Mouse (Mus musculus) heart, postnatal 0 days (tissue): ENCODE results near the gene Hmbs. TPM values are rescaled to one million over a fixed set of nuclear protein-coding genes. Genes with fewer than 3 reads are reported as not detected.

ENCODE experiments used
- ATAC-seq: fragments of 200-750 bp; cut with Nextera tagmentation; 2 replicates; pipeline ENCODE4 v1.8.0; 2017; ENCODE audit warnings: low read depth, moderate number of reproducible peaks, moderate library complexity; ENCODE audit not compliant: insufficient read depth
- DNase-seq: peaks from one replicate; pipeline ENCODE4 v3.0.0-alpha.2; 2016; ENCODE audit warnings: low spot score
- H3K27ac ChIP-seq: fragments of 300-500 bp; sonication (generic); 2 replicates; pipeline ENCODE4 v1.5.1; 2014; ENCODE audit warnings: low read depth, mild to moderate bottlenecking
- H3K27me3 ChIP-seq: fragments of 300-500 bp; sonication (generic); 2 replicates; pipeline ENCODE4 v1.6.1; 2014; ENCODE audit warnings: low read length, mixed read lengths; ENCODE audit not compliant: control insufficient read depth, insufficient read depth
- H3K36me3 ChIP-seq: fragments of 300-500 bp; sonication (generic); replicated peaks from 2 replicates; pipeline ENCODE4 v1.6.1; 2014; ENCODE audit warnings: low read length, mixed read lengths; ENCODE audit not compliant: control insufficient read depth, insufficient read depth
- H3K4me1 ChIP-seq: fragments of 300-500 bp; sonication (generic); 2 replicates; pipeline ENCODE4 v1.6.1; 2014; ENCODE audit warnings: antibody characterized with exemption; ENCODE audit not compliant: control insufficient read depth, insufficient read depth
- H3K4me2 ChIP-seq: fragments of 300-500 bp; sonication (generic); 2 replicates; pipeline ENCODE4 v1.6.1; 2014; ENCODE audit warnings: low read depth, mild to moderate bottlenecking, low read length, moderate library complexity
- H3K4me3 ChIP-seq: fragments of 300-500 bp; sonication (generic); 2 replicates; pipeline ENCODE4 v1.5.1; 2014; ENCODE audit warnings: low read depth, low read length
- H3K9ac ChIP-seq: fragments of 300-500 bp; sonication (generic); replicated peaks from 2 replicates; pipeline ENCODE4 v1.6.1; 2014; ENCODE audit warnings: low read depth, low read length, mixed read lengths
- H3K9me3 ChIP-seq: fragments of 300-500 bp; sonication (generic); replicated peaks from 2 replicates; pipeline ENCODE4 v1.6.1; 2016; ENCODE audit warnings: low read length; ENCODE audit not compliant: control insufficient read depth
- CTCF ChIP-seq: IDR thresholded peaks from 2 replicates; pipeline ENCODE4 v1.5.1; 2016; ENCODE audit warnings: antibody characterized with exemption, control low read depth, low read depth
- EP300 ChIP-seq: IDR thresholded peaks from 2 replicates; pipeline ENCODE4 v1.6.1; 2016; ENCODE audit warnings: antibody characterized with exemption, low read depth
- WGBS: fragments of 180-500 bp; shearing (Covaris S2); extraction: QIAGEN DNeasy Blood & Tissue Kit; methylation state at CpG from one replicate; pipeline ENCODE4 v1.1.7; 2014; 5-methylcytosine and 5-hydroxymethylcytosine counted together
- microRNA-seq: library from miRNA; unstranded; fragments of <30 nt; microRNA quantifications from one replicate; pipeline ENCODE4, GENCODE M21; 2016
- polyA plus RNA-seq: library from polyadenylated mRNA; unstranded; fragments of >200 nt; fragmentation: Nextera tagmentation; extraction: Ambion mirVana; gene quantifications from 2 replicates; pipeline ENCODE4 v1.2.1, GENCODE M21; 2015
- total RNA-seq: library from RNA; depleted of rRNA; stranded (reverse); fragments of >200 nt; gene quantifications from 2 replicates; pipeline ENCODE4 v1.2.3, GENCODE M21; 2014; ENCODE audit warnings: low replicate concordance; rRNA removed

Hmbs gene
- total and polyA plus RNA-seq, 2 experiments from 2014 or later = 81.3 to 96.3 TPM

- Histone ChIP-seq H3K9me3 (no peaks in the 10 kb centered on the region), H3K4me3 (no peak overlapping the region), H3K27ac (no peak overlapping the region), H3K4me2 (no peak overlapping the region), H3K4me1 (peaks cover 17% of the 10 kb centered on the region), H3K9ac (no peak overlapping the region), H3K36me3 (peaks cover 63% of the 10 kb centered on the region), H3K27me3 (peaks cover 11% of the 10 kb centered on the region; the same call in 1 of the 2 replicates)
- peak; percentile 31 for DNase-seq
- 68% methylated on average over 3 of the region's 3 CpGs for WGBS
- no peak for TF ChIP-seq EP300
- TF ChIP-seq CTCF = peak; percentile 61
- no peak for ATAC-seq
Measured at GRCm38 (mm10) chr9:44292490-44292889, 51.5 kb downstream of the Hmbs start.

DNA sequence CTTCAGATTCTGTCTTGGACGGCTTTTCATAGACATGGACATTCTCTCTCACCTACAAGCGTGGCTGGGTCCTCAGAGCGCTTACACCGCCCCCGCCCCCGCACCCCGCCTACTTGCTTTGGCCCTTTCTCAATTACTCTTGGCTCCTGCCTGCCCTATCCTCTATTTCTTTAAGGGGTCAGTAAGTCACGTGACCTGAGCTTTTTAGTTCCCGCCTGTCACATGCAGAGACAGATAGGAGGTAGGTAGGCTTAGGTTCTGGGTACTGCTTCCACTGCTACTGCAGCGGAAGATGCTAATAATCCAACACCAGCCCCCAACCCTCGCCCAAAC, 55.1 kb downstream of the Hmbs start:
- 11% methylated on average over 11 of the region's 11 CpGs for WGBS
- no peak overlapping the region for H3K27ac ChIP-seq
- peak; percentile 31 for ATAC-seq

GRCm38 (mm10) chr9:44288076-44288958, 55.7 kb downstream of the Hmbs start, which contains the start of gene Abcg4:
Gene Abcg4 (minus strand): TSS chr9:44288615.
- Histone ChIP-seq H3K36me3 (peaks cover 26% of the 10 kb centered on the region), H3K9ac (peak within 1 kb of the TSS; percentile 58), H3K4me3 (peak within 1 kb of the TSS; percentile 52), H3K27me3 (peaks cover 25% of the 10 kb centered on the region; the same call in 1 of the 2 replicates), H3K4me1 (peaks cover 19% of the 10 kb centered on the region), H3K27ac (no peak within 1 kb of the TSS), H3K4me2 (peak within 1 kb of the TSS; percentile 80), H3K9me3 (no peaks in the 10 kb centered on the region)
- under 1% methylated on average over 38 of the region's 38 CpGs for WGBS
- TF ChIP-seq EP300 = no peak
- no peak for TF ChIP-seq CTCF
- peak; percentile 32; the same call in 1 of the 2 replicates for ATAC-seq
- DNase-seq = no peak

More for the DNA sequence above, 55.1 kb downstream of the Hmbs start:
- Histone ChIP-seq H3K9me3 (no peaks in the 10 kb centered on the region), H3K4me3 (peak overlapping the region; percentile 52; the same call in 1 of the 2 replicates), H3K4me1 (peaks cover 19% of the 10 kb centered on the region), H3K36me3 (peaks cover 32% of the 10 kb centered on the region), H3K9ac (0 out of 2 replicates have a peak overlapping the region, but pooled peaks have one; percentile 58), H3K27me3 (peaks cover 25% of the 10 kb centered on the region; the same call in 1 of the 2 replicates), H3K4me2 (peak overlapping the region; percentile 80)
- TF ChIP-seq CTCF (no peak), EP300 (no peak)
- no peak for DNase-seq

- peaks cover 18% of the 10 kb centered on the region; the same call in 1 of the 2 replicates for H3K36me3 ChIP-seq
- H3K27ac ChIP-seq = no peak overlapping the region
- peaks cover 19% of the 10 kb centered on the region for H3K4me1 ChIP-seq
- peak overlapping the region; percentile 80 for H3K4me2 ChIP-seq
- ATAC-seq = 0 out of 2 replicates have a peak, but pooled peaks have one; percentile 19
- H3K27me3 ChIP-seq = peaks cover 25% of the 10 kb centered on the region; the same call in 1 of the 2 replicates
- TF ChIP-seq EP300 (no peak), CTCF (no peak)
- H3K9me3 ChIP-seq = no peaks in the 10 kb centered on the region
- H3K4me3 ChIP-seq = peak overlapping the region; percentile 52
- no peak for DNase-seq
- 1% methylated on average over 47 of the region's 47 CpGs for WGBS
- H3K9ac ChIP-seq = peak overlapping the region; percentile 58
Measured at GRCm38 (mm10) chr9:44287401-44288075, 56.5 kb downstream of the Hmbs start.

- TF ChIP-seq EP300 (no peak), CTCF (no peak)
- peak overlapping the region; percentile 52 for H3K4me3 ChIP-seq
Measured at GRCm38 (mm10) chr9:44287003-44287400, 57.0 kb downstream of the Hmbs start.

More at GRCm38 (mm10) chr9:44287003-44287400, 57.0 kb downstream of the Hmbs start:
- DNase-seq = no peak
- Histone ChIP-seq H3K9me3 (no peaks in the 10 kb centered on the region), H3K36me3 (peaks cover 13% of the 10 kb centered on the region; the same call in 1 of the 2 replicates), H3K9ac (no peak overlapping the region), H3K27ac (no peak overlapping the region), H3K4me2 (peak overlapping the region; percentile 80), H3K27me3 (peaks cover 25% of the 10 kb centered on the region; the same call in 1 of the 2 replicates), H3K4me1 (peaks cover 19% of the 10 kb centered on the region)
- ATAC-seq = 0 out of 2 replicates have a peak, but pooled peaks have one; percentile 2
- 25% methylated on average over 11 of the region's 11 CpGs for WGBS

Small RNAs within 50 kb of the gene (microRNA-seq; reads per million reads assigned to microRNA genes)
- not detected for gene Gm44335

Other genes with a start within 250 kb of the Hmbs start
- gene Mfrp, start 242.5 kb downstream of the Hmbs start, total RNA-seq = not detected in 2 replicates
- not detected in 2 replicates for gene Mfrp, start 242.5 kb downstream of the Hmbs start, polyA plus RNA-seq
- gene C1qtnf5, start 237.0 kb downstream of the Hmbs start, total RNA-seq = 9.0 TPM in 2 replicates
- gene C1qtnf5, start 237.0 kb downstream of the Hmbs start, polyA plus RNA-seq = 4.1 and 4.5 TPM in 2 replicates
- not detected in 2 replicates for gene Gm49380, start 230.7 kb downstream of the Hmbs start, total RNA-seq
- gene Gm49380, start 230.7 kb downstream of the Hmbs start, polyA plus RNA-seq = 0.10 TPM in 1 of 2 replicates, not detected in the other
- 13.0 and 16.6 TPM in 2 replicates for gene Rnf26, start 230.7 kb downstream of the Hmbs start, total RNA-seq
- 13.7 and 14.1 TPM in 2 replicates for gene Rnf26, start 230.7 kb downstream of the Hmbs start, polyA plus RNA-seq
- gene Mcam, start 209.8 kb downstream of the Hmbs start, total RNA-seq = 190 and 209 TPM in 2 replicates
- 47.1 and 54.2 TPM in 2 replicates for gene Mcam, start 209.8 kb downstream of the Hmbs start, polyA plus RNA-seq
- gene Cbl, start 110.2 kb downstream of the Hmbs start, total RNA-seq = 17.6 and 18.6 TPM in 2 replicates
- 4.3 and 5.2 TPM in 2 replicates for gene Cbl, start 110.2 kb downstream of the Hmbs start, polyA plus RNA-seq
- gene Ccdc153, start 103.6 kb downstream of the Hmbs start, total RNA-seq = not detected in 2 replicates
- gene Ccdc153, start 103.6 kb downstream of the Hmbs start, polyA plus RNA-seq = 2.0 TPM in 1 of 2 replicates, not detected in the other
- gene Pdzd3, start 92.8 kb downstream of the Hmbs start, total RNA-seq = not detected in 2 replicates
- 0.07 and 0.10 TPM in 2 replicates for gene Pdzd3, start 92.8 kb downstream of the Hmbs start, polyA plus RNA-seq
- 10.4 and 15.4 TPM in 2 replicates for gene Nlrx1, start 75.6 kb downstream of the Hmbs start, total RNA-seq
- gene Nlrx1, start 75.6 kb downstream of the Hmbs start, polyA plus RNA-seq = 8.9 and 10.2 TPM in 2 replicates
- 1.7 and 2.1 TPM in 2 replicates for gene Abcg4, start 55.6 kb downstream of the Hmbs start, total RNA-seq
- gene Abcg4, start 55.6 kb downstream of the Hmbs start, polyA plus RNA-seq = 0.49 and 0.69 TPM in 2 replicates
- 14.8 and 26.3 TPM in 2 replicates for gene Hinfp, start 38.6 kb downstream of the Hmbs start, total RNA-seq
- 7.6 and 9.4 TPM in 2 replicates for gene Hinfp, start 38.6 kb downstream of the Hmbs start, polyA plus RNA-seq
- gene C2cd2l, start 23.9 kb downstream of the Hmbs start, total RNA-seq = 14.5 and 16.8 TPM in 2 replicates
- gene C2cd2l, start 23.9 kb downstream of the Hmbs start, polyA plus RNA-seq = 4.7 and 5.0 TPM in 2 replicates
- 27.6 and 33.3 TPM in 2 replicates for gene Dpagt1, start 18.2 kb downstream of the Hmbs start, total RNA-seq
- 24.5 and 25.2 TPM in 2 replicates for gene Dpagt1, start 18.2 kb downstream of the Hmbs start, polyA plus RNA-seq
- 285 and 447 TPM in 2 replicates for gene H2afx, start 9.5 kb downstream of the Hmbs start, total RNA-seq
- 69.3 and 71.2 TPM in 2 replicates for gene H2afx, start 9.5 kb downstream of the Hmbs start, polyA plus RNA-seq
- gene Vps11, start 17.4 kb upstream of the Hmbs start, total RNA-seq = 25.0 and 27.8 TPM in 2 replicates
- gene Vps11, start 17.4 kb upstream of the Hmbs start, polyA plus RNA-seq = 17.7 TPM in 2 replicates
- 35.5 and 37.8 TPM in 2 replicates for gene Hyou1, start 35.3 kb upstream of the Hmbs start, total RNA-seq
- gene Hyou1, start 35.3 kb upstream of the Hmbs start, polyA plus RNA-seq = 5.4 and 5.9 TPM in 2 replicates
- 83.8 and 97.2 TPM in 2 replicates for gene Slc37a4, start 52.6 kb upstream of the Hmbs start, total RNA-seq
- gene Slc37a4, start 52.6 kb upstream of the Hmbs start, polyA plus RNA-seq = 32.2 and 35.1 TPM in 2 replicates
- 302 and 464 TPM in 2 replicates for gene Rps25, start 62.9 kb upstream of the Hmbs start, total RNA-seq
- gene Rps25, start 62.9 kb upstream of the Hmbs start, polyA plus RNA-seq = 1,421 and 1,578 TPM in 2 replicates
- gene Trappc4, start 63.4 kb upstream of the Hmbs start, total RNA-seq = 30.8 and 58.4 TPM in 2 replicates
- gene Trappc4, start 63.4 kb upstream of the Hmbs start, polyA plus RNA-seq = 72.5 and 79.0 TPM in 2 replicates
- 13.7 and 45.1 TPM in 2 replicates for gene Ccdc84, start 74.3 kb upstream of the Hmbs start, total RNA-seq
- 17.2 and 17.7 TPM in 2 replicates for gene Ccdc84, start 74.3 kb upstream of the Hmbs start, polyA plus RNA-seq
- gene Foxr1, start 96.9 kb upstream of the Hmbs start, total RNA-seq = not detected in 2 replicates
- not detected in 2 replicates for gene Foxr1, start 96.9 kb upstream of the Hmbs start, polyA plus RNA-seq
- gene Upk2, start 110.7 kb upstream of the Hmbs start, total RNA-seq = 18.0 TPM in 1 of 2 replicates, not detected in the other
- not detected in 2 replicates for gene Upk2, start 110.7 kb upstream of the Hmbs start, polyA plus RNA-seq
- gene Bcl9l, start 138.6 kb upstream of the Hmbs start, total RNA-seq = 12.4 and 33.9 TPM in 2 replicates
- gene Bcl9l, start 138.6 kb upstream of the Hmbs start, polyA plus RNA-seq = 4.4 and 5.2 TPM in 2 replicates
- not detected in 2 replicates for gene Cxcr5, start 217.6 kb upstream of the Hmbs start, total RNA-seq
- not detected in 2 replicates for gene Cxcr5, start 217.6 kb upstream of the Hmbs start, polyA plus RNA-seq